Comparison of ENCODE assay signal across 9 mouse cellular contexts in the genomic region with DNA sequence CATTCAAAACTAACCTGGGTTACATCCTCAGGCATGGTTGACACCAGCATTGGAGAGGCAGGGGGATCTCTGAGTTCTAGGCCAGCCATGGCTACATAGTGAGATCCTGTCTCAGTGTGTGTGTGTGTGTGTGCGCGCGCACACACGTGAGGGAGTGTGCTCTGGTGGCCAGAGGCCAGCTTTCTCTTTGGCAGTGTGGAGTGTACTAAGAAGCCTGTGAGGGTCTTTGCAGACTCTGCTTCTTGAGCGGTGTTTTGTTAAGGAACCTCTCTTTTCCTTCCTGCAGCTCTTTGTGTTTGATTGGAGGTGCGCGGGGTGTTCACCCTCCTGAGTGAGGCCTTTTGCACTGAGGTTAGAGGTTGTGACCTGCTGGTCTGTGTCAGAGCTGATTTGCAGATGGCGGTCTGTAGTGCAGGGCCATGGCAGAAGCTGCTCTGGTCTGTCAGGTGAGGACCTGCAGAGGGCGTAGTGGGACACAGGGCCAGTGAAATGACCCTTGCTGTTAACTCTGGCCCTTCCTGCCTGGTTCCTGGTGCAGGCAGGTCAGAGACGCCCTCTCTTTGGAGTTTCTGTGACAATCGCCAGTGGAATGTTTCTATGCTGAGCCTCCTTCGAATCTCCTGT. TPM values are rescaled to one million over a fixed set of nuclear protein-coding genes. Genes with fewer than 3 reads are reported as not detected.
DNase-seq lines count a peak whose midpoint lies in the region; ATAC-seq and TF ChIP-seq lines count a peak whose summit lies in the region.
"Had no signal": no experiment of that assay in that cellular context is flagged by ENCODE, and none has a peak within 500 bp of the region (broad histone marks: within the 10 kb centered on the region; RNA-seq: fewer than 3 reads in every experiment).

No protein-coding gene starts in this region.

- no peaks in the 10 kb centered on the region for H3K27me3 ChIP-seq in hindbrain, embryonic 13.5 days
- H3K27me3 ChIP-seq in hindbrain, embryonic 11.5 days (ENCODE audit: control insufficient read depth, insufficient read depth, low read length), result no peaks in the 10 kb centered on the region
- no peaks in the 10 kb centered on the region for H3K27me3 ChIP-seq in lung, postnatal 0 days (replicated peaks; ENCODE audit: insufficient read depth, low read length)
- H3K27me3 ChIP-seq in embryonic facial prominence, embryonic 12.5 days, result no peaks in the 10 kb centered on the region

- H3K27ac ChIP-seq in hindbrain, embryonic 13.5 days, result peak overlapping the region; percentile 24; the same call in 1 of the 2 replicates
- H3K27ac ChIP-seq in hindbrain, embryonic 11.5 days (ENCODE audit: low read depth, low read length), result no peak overlapping the region
- H3K27ac ChIP-seq in lung, postnatal 0 days (ENCODE audit: low read length), result no peak overlapping the region
- 0 out of 2 replicates have a peak overlapping the region, but pooled peaks have one; percentile 26 for H3K27ac ChIP-seq in embryonic facial prominence, embryonic 12.5 days

- peak overlapping the region; percentile 30; the same call in 1 of the 2 replicates for H3K9ac ChIP-seq in hindbrain, embryonic 13.5 days
- H3K9ac ChIP-seq in hindbrain, embryonic 11.5 days (ENCODE audit: low read depth, low read length), result no peak overlapping the region
- H3K9ac ChIP-seq in lung, postnatal 0 days (replicated peaks; ENCODE audit: low read depth), result no peak overlapping the region
- no peak overlapping the region for H3K9ac ChIP-seq in embryonic facial prominence, embryonic 12.5 days

- 0 out of 2 replicates have a peak, but pooled peaks cover 2% of the 10 kb centered on the region for H3K36me3 ChIP-seq in hindbrain, embryonic 13.5 days
- H3K36me3 ChIP-seq in hindbrain, embryonic 11.5 days (ENCODE audit: control insufficient read depth, insufficient read depth, low read length), result no peaks in the 10 kb centered on the region
- no peaks in the 10 kb centered on the region for H3K36me3 ChIP-seq in lung, postnatal 0 days (ENCODE audit: insufficient read depth, low read length)
- H3K36me3 ChIP-seq in embryonic facial prominence, embryonic 12.5 days, result peaks cover 8% of the 10 kb centered on the region

- ATAC-seq in hindbrain, embryonic 13.5 days (ENCODE audit: low FRiP score), result no peak
- ATAC-seq in hindbrain, embryonic 11.5 days (ENCODE audit: low FRiP score), result no peak
- no peak for ATAC-seq in lung, postnatal 0 days
- no peak for ATAC-seq in embryonic facial prominence, embryonic 12.5 days (ENCODE audit: insufficient number of reproducible peaks, insufficient read depth, low FRiP score, low TSS enrichment)
- ATAC-seq: intestine, embryonic 16.5 days had no signal

- no peak for TF ChIP-seq EP300 in lung, postnatal 0 days (IDR thresholded peaks at IDR 0.05)

- H3K9me3 ChIP-seq in hindbrain, embryonic 13.5 days, result no peaks in the 10 kb centered on the region
- H3K9me3 ChIP-seq in hindbrain, embryonic 11.5 days (ENCODE audit: control insufficient read depth, low read length), result no peaks in the 10 kb centered on the region
- H3K9me3 ChIP-seq in lung, postnatal 0 days (ENCODE audit: low read length), result no peaks in the 10 kb centered on the region
- no peaks in the 10 kb centered on the region for H3K9me3 ChIP-seq in embryonic facial prominence, embryonic 12.5 days

- no peak overlapping the region for H3K4me3 ChIP-seq in hindbrain, embryonic 13.5 days
- H3K4me3 ChIP-seq in hindbrain, embryonic 11.5 days (ENCODE audit: low read depth, low read length), result no peak overlapping the region
- no peak overlapping the region for H3K4me3 ChIP-seq in lung, postnatal 0 days (ENCODE audit: low read depth, low read length)
- no peak overlapping the region for H3K4me3 ChIP-seq in embryonic facial prominence, embryonic 12.5 days

- WGBS in hindbrain, embryonic 13.5 days, result 74% methylated on average over 12 of the region's 12 CpGs
- 61% methylated on average over 12 of the region's 12 CpGs for WGBS in hindbrain, embryonic 11.5 days
- WGBS in lung, postnatal 0 days, result 48% methylated on average over 12 of the region's 12 CpGs
- WGBS in embryonic facial prominence, embryonic 12.5 days, result 66% methylated on average over 12 of the region's 12 CpGs

- DNase-seq in hindbrain, embryonic 11.5 days (ENCODE audit: low spot score), result no peak
- no peak for DNase-seq in lung, postnatal 0 days (ENCODE audit: low spot score)
- no peak for DNase-seq in lung, postnatal 10 days
- peak; percentile 48 for DNase-seq in naive thymus-derived CD4-positive, alpha-beta T cell, adult 2 months (ENCODE audit: low read depth)
- no peak for DNase-seq in yolk sac, embryonic 10.5 days (ENCODE audit: low spot score)
- DNase-seq: gastrocnemius, postnatal 14 days had no signal

- no peak overlapping the region for H3K4me2 ChIP-seq in hindbrain, embryonic 13.5 days
- H3K4me2 ChIP-seq in hindbrain, embryonic 11.5 days (replicated peaks; ENCODE audit: low read depth, low read length), result no peak overlapping the region
- no peak overlapping the region for H3K4me2 ChIP-seq in lung, postnatal 0 days (replicated peaks; ENCODE audit: low read depth, low read length)
- no peak overlapping the region for H3K4me2 ChIP-seq in embryonic facial prominence, embryonic 12.5 days (replicated peaks)

- peaks cover 76% of the 10 kb centered on the region for H3K4me1 ChIP-seq in hindbrain, embryonic 13.5 days (replicated peaks)
- H3K4me1 ChIP-seq in hindbrain, embryonic 11.5 days (replicated peaks; ENCODE audit: control insufficient read depth, insufficient read depth, low read length), result peaks cover 29% of the 10 kb centered on the region
- peaks cover 47% of the 10 kb centered on the region for H3K4me1 ChIP-seq in lung, postnatal 0 days (ENCODE audit: insufficient read depth, low read depth, low read length)
- H3K4me1 ChIP-seq in embryonic facial prominence, embryonic 12.5 days, result peaks cover 58% of the 10 kb centered on the region

- TF ChIP-seq CTCF in lung, postnatal 0 days (IDR thresholded peaks at IDR 0.05), result peak; percentile 55

RNA-seq across cellular contexts. Expression of gene Prrc2b, which starts 7.8 kb away (rescaled TPM):
- 65.8 and 68.8 TPM in 2 replicates for polyA plus RNA-seq in hindbrain, embryonic 13.5 days (2015; fragmentation: Nextera tagmentation; extraction: Ambion mirVana)
- polyA plus RNA-seq in hindbrain, embryonic 11.5 days (2014; fragmentation: Nextera tagmentation; extraction: Ambion mirVana), result 57.6 and 69.0 TPM in 2 replicates
- 21.2 and 24.6 TPM in 2 replicates for polyA plus RNA-seq in lung, postnatal 0 days (2015; fragmentation: Nextera tagmentation; extraction: Ambion mirVana)
- polyA plus RNA-seq in embryonic facial prominence, embryonic 12.5 days (2016; fragmentation: Nextera tagmentation; extraction: Ambion mirVana), result 81.8 and 83.2 TPM in 2 replicates

Comparison
In these comparisons a context has a peak if more than half of its experiments do, and no peak if none do; other contexts are left out.
1. H3K27ac ChIP-seq: peak in hindbrain, embryonic 13.5 days (single experiment) and embryonic facial prominence, embryonic 12.5 days (single experiment); none in hindbrain, embryonic 11.5 days (single experiment) and lung, postnatal 0 days (single experiment).